Mouse (Mus musculus) retina, postnatal 7 days (tissue): ENCODE data around the gene Ehhadh.
"Not testable (repeated sequence)": the region's sequence is repeated elsewhere in the genome, so short reads cannot be mapped to it uniquely, and the experiment has no call there.

Experiments used
- DNase-seq: peaks from one replicate; pipeline ENCODE4 v3.0.0-alpha.2; 2012; ENCODE audit warnings: low read depth, low spot score

Gene Ehhadh

GRCm38 (mm10) chr16:21787516-21788353 is at the start of gene Ehhadh:
Gene Ehhadh (minus strand): TSS chr16:21787807.
- DNase-seq, result no peak

GRCm38 (mm10) chr16:21836311-21837072 is 48.9 kb upstream of the Ehhadh start:
- no peak for DNase-seq

DNA sequence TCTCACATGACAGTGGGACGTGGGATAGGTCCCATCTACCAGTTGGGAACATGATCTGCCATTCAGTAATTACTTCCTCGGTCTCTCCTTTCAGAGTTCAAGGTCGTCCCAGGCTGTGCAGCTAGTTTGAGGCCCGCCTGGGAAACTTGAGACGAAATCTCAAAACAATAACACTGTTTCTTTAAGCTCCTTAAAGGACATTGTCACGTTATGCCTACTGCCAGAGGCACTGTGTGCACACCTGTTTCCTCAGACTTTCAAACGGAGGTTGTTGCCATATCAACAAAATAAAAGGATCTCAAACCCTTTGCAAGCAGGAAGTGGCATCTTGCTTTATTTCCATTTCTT is 48.0 kb upstream of the Ehhadh start:
- no peak for DNase-seq

DNA sequence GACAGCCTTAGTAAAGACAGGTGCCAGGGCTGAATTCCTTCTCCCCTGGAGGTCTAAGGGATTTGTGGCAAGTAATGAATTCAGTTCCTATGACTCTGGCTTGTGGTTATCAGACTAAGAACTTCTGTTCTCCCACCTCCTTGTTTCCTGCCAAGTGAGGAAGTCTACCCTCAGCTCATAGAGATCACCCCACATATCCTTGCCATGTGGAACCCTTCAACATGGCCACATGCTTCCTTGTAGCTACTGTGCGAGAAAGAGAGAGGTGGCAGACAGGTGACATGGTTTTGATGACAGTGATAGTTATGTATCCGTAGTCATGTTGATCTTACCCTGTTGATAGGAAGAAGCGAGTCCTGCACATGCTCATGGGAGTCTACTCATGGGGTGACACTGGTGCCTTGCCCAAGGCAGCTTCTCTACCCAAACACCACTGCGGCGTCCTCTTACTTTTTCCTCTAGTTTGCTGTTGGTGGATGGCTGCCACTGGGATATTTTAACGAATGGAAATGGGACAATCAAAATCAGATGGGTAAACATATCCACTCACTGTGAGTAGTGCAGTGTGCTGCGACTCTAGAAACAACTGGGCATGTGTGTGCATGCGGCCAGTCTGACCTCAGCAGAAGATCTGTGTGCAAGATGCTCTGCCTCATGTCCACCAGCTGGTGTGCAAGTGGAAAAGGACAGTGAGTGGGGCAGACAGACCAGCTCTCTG is 47.4 kb upstream of the Ehhadh start:
- no peak for DNase-seq

DNA sequence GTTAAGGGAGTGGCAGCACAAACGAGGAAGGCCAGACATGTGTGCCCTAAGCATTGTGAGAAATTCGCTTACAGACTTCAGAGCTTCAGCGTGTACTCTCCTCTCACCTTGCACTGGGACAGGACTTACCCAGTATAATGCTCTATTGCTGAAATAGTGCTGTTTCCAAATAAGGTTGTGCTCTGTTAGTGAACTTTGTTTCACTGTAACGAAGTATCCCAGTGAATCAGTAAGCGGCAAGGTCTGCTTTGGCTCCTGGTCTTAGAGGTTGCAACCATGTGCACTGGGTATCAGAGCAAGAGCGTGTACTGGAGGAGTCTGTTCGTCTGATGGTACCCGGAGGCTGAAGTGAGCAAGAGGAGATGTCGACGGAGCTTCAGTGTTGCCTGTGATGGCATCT is 46.4 kb upstream of the Ehhadh start:
- DNase-seq, result no peak

DNA sequence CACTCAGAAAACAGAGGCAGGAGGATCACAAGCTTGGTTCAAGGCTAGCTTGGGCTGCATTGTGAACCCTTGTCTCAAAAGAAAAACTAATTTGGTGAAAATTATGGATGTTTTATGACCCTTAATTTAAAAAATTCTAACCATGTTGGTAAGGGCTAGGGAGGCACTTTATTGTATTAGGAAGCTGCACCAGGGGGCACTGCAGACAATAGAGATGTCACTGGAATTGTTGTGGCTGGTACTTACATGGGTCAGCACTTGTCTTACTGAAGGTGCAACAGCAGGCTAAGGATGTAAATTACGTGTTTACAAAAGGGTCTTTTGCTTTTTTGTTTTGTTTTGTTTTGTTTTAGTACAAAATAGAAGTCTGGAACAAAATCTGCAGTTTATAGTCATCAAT is 45.9 kb upstream of the Ehhadh start:
- no peak for DNase-seq

DNA sequence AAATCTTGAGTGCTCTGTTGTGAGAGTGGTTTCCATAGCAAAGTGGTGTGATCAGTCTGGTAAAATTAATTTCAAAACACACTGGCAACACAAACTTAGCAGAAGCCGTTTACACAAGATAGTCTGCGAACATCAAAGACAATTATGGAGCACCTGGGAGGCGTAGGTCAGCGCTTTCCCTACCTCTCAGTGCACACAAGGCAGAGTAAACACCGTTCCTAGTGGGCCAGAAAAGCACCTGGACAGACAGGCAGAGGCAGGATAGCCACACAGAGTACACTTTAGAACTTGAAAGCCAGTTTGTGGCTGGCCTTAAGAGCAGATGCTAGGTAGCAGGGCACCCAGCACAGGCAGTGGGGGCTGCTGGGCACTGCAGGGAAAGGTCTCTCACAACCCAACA is 44.2 kb upstream of the Ehhadh start:
- no peak for DNase-seq

- no peak for DNase-seq
Measured at GRCm38 (mm10) chr16:21830784-21831183, 43.2 kb upstream of the Ehhadh start.

- DNase-seq, result no peak
Measured at GRCm38 (mm10) chr16:21829711-21830110, 42.1 kb upstream of the Ehhadh start.

DNA sequence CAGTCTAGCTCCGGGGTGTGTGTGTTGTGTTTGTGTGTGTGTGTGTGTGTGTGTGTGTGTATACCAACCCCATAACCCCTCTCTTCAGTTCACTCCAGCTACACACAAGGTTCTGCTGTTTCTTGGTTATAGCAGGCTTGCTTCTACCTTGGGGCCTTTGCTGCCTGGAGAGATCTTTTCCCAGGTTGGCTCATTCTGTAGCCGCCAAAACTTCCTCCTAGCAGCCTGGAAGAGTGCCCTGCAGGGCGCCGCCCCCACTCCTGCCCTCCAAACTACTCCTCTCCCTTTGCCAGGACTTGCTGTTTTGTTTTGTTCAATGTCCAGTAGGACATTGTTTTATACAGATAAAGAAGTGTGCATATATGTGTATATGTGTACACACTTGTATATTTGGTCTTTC is 40.0 kb upstream of the Ehhadh start:
- no peak for DNase-seq

DNA sequence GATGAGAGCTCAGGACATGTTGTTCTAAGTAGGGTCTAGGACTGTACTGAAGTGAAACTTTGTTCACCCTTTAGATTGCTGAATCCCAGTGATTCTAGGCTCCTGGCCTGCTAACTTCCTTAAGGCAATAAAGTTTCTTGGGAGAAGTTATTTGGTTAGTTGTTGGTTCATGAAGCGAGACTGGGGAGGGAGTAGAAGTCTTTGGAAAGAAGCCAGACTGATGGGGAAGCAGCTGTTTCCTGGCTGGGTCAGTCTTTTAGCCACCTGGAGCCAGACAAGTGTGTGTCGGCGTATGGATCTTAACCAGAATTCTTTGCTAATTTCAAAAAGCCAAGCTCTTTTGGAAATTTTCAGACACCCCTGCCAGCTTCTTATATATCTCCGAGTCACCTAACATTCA is 39.5 kb upstream of the Ehhadh start:
- no peak for DNase-seq

- no peak for DNase-seq
Measured at GRCm38 (mm10) chr16:21825612-21826031, 38.0 kb upstream of the Ehhadh start.

GRCm38 (mm10) chr16:21818629-21819028 is 31.0 kb upstream of the Ehhadh start:
- no peak for DNase-seq

GRCm38 (mm10) chr16:21818132-21818531 is 30.5 kb upstream of the Ehhadh start:
- no peak for DNase-seq

GRCm38 (mm10) chr16:21815669-21816010 is 28.0 kb upstream of the Ehhadh start:
- DNase-seq, result peak; percentile 29

GRCm38 (mm10) chr16:21814861-21815668 is 27.5 kb upstream of the Ehhadh start:
- peak; percentile 53 for DNase-seq

GRCm38 (mm10) chr16:21813164-21813834 is 25.7 kb upstream of the Ehhadh start:
- DNase-seq, result no peak

- DNase-seq, result not testable (repeated sequence)
Measured at GRCm38 (mm10) chr16:21807786-21808185, 20.2 kb upstream of the Ehhadh start.

DNA sequence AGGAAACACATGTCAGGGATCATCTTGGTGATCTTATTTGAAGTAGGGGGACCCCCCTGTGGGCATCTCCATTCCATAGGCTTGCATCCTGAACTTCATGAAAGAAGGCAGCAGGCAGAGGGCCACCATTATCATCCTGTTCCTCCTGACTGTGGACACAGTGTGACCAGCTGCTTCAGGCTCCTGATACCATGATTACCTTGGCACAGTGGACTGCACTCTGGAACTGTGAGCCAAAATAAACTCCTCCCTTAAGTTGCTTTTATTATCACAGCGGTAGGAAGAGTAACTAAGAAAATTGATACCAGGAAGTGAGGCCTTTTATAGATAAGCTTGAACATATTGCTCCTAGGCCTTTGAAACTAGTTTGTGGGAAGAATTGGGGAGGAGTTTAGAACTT is 19.3 kb upstream of the Ehhadh start:
- DNase-seq, result no peak

DNA sequence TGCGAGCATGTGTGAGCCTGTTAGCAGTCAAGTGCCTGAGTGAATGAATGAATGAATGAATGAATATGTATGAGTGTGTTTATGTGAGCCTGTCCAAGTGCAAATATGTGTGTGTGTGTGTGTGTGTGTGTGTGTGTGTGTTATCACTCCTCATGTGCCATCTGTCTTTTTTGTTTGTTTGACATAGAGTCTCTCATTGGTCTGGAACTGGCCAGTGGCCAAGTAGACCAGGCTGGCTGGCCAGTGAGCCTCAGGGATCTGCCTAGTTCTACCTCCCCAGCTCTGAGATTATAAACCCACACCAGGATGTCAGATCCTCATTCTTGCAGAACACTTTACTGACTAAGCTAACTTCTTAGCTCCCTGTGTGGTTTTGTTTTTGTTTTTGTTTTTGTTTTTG is 16.7 kb upstream of the Ehhadh start:
- no peak for DNase-seq

GRCm38 (mm10) chr16:21795071-21795470 is 7.5 kb upstream of the Ehhadh start:
- DNase-seq, result no peak
